Mouse (Mus musculus) forebrain, embryonic 11.5 days (tissue): ENCODE measurements around the gene Pdilt. TPM values are rescaled to one million over a fixed set of nuclear protein-coding genes. Genes with fewer than 3 reads are reported as not detected.
A peak's percentile ranks its signal among the peaks of the same experiment; 100 is the strongest.

Source experiments
- ATAC-seq: fragments of 200-750 bp; cut with Nextera tagmentation; replicated peaks from 2 replicates; pipeline ENCODE4 v1.8.0; 2017; ENCODE audit warnings: moderate TSS enrichment; ENCODE audit not compliant: low FRiP score
- DNase-seq: peaks from one replicate; pipeline ENCODE4 v3.0.0-alpha.2; 2017; ENCODE audit warnings: low spot score
- H3K27ac ChIP-seq: fragments of 300-500 bp; sonication (generic); 2 replicates; pipeline ENCODE4 v1.5.1; 2014; ENCODE audit warnings: low read depth, low read length
- H3K27me3 ChIP-seq: fragments of 300-500 bp; sonication (generic); 2 replicates; pipeline ENCODE4 v1.6.1; 2014; ENCODE audit warnings: mild to moderate bottlenecking, low read length, mixed read lengths; ENCODE audit not compliant: control insufficient read depth, insufficient read depth
- H3K36me3 ChIP-seq: fragments of 300-500 bp; sonication (generic); 2 replicates; pipeline ENCODE4 v1.6.1; 2014; ENCODE audit warnings: mild to moderate bottlenecking, low read length, moderate library complexity, mixed read lengths; ENCODE audit not compliant: control insufficient read depth, insufficient read depth
- H3K4me1 ChIP-seq: fragments of 300-500 bp; sonication (generic); replicated peaks from 2 replicates; pipeline ENCODE4 v1.6.1; 2014; ENCODE audit warnings: low read length, mixed read lengths; ENCODE audit not compliant: control insufficient read depth, insufficient read depth
- H3K4me2 ChIP-seq: fragments of 300-500 bp; sonication (generic); 2 replicates; pipeline ENCODE4 v1.6.1; 2014; ENCODE audit warnings: low read depth, mild to moderate bottlenecking, low read length, moderate library complexity, mixed read lengths; ENCODE audit not compliant: severe bottlenecking
- H3K4me3 ChIP-seq: fragments of 300-500 bp; sonication (generic); 2 replicates; pipeline ENCODE4 v1.5.1; 2014; ENCODE audit warnings: low read depth, low read length
- H3K9ac ChIP-seq: fragments of 300-500 bp; sonication (generic); 2 replicates; pipeline ENCODE4 v1.6.1; 2014; ENCODE audit warnings: low read length
- H3K9me3 ChIP-seq: fragments of 300-500 bp; sonication (generic); 2 replicates; pipeline ENCODE4 v1.6.1; 2016; ENCODE audit warnings: low read length, mixed read lengths; ENCODE audit not compliant: control insufficient read depth
- WGBS: fragments of 180-500 bp; shearing (Covaris S2); extraction: QIAGEN DNeasy Blood & Tissue Kit; methylation state at CpG from one replicate; pipeline ENCODE4 v1.1.7; 2014; 5-methylcytosine and 5-hydroxymethylcytosine counted together
- polyA plus RNA-seq: library from polyadenylated mRNA; unstranded; fragments of >200 nt; fragmentation: Nextera tagmentation; extraction: Ambion mirVana; gene quantifications from 2 replicates; pipeline ENCODE4 v1.2.1, GENCODE M21; 2014

Gene Pdilt
- polyA plus RNA-seq, 1 experiment from 2014 or later: not detected

GRCm38 (mm10) chr7:119521816-119522215 lies 1.5 kb downstream of the Pdilt start:
- ATAC-seq (no peak), DNase-seq (no peak)
- H3K9me3 ChIP-seq: no peaks in the 10 kb centered on the region
- no peaks in the 10 kb centered on the region; the same call in 1 of the 2 replicates for H3K4me1 ChIP-seq
- no peak overlapping the region for H3K4me2 ChIP-seq
- H3K27ac ChIP-seq: no peak overlapping the region
- no peak overlapping the region for H3K9ac ChIP-seq
- H3K27me3 ChIP-seq: no peaks in the 10 kb centered on the region
- 90% methylated on average over 3 of the region's 3 CpGs for WGBS
- no peaks in the 10 kb centered on the region for H3K36me3 ChIP-seq
- no peak overlapping the region for H3K4me3 ChIP-seq

GRCm38 (mm10) chr7:119519654-119520053 lies 3.6 kb downstream of the Pdilt start:
- Histone ChIP-seq H3K36me3 (no peaks in the 10 kb centered on the region), H3K27me3 (no peaks in the 10 kb centered on the region), H3K4me3 (no peak overlapping the region), H3K27ac (no peak overlapping the region), H3K9ac (no peak overlapping the region), H3K9me3 (no peaks in the 10 kb centered on the region), H3K4me1 (no peaks in the 10 kb centered on the region), H3K4me2 (no peak overlapping the region)
- ATAC-seq (peak; percentile 63; the same call in 1 of the 2 replicates), DNase-seq (peak; percentile 81)
- 53% methylated on average over 5 of the region's 5 CpGs for WGBS

DNA sequence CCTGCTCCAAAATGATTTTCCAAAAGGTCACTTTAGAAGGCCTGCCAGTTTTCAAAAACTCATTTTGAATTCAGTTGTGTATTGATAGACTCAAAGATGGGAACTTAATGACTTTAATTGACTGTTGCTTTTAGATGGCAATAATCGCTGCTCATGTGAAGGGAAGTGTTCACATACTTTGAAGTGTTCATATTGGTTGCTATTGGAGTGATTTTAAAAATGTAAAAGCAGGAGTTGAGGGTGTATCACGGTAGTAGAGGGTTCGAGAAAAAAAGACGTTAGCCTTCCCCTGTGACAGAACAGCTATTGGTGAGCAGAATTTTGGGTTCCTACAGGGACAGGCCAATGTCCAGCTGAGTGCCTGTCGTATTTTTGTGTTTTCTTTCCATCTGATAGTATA lies 4.1 kb downstream of the Pdilt start, which contains the start of gene Acsm5:
Gene Acsm5, plus strand, starts transcription at position 301 of the 400 bp plus-strand sequence.
- H3K9me3 ChIP-seq: no peaks in the 10 kb centered on the region
- no peaks in the 10 kb centered on the region for H3K4me1 ChIP-seq
- no peak within 1 kb of the TSS for H3K4me2 ChIP-seq
- ATAC-seq (no peak), DNase-seq (no peak)
- H3K36me3 ChIP-seq: no peaks in the 10 kb centered on the region
- no peak within 1 kb of the TSS for H3K27ac ChIP-seq
- no peak within 1 kb of the TSS for H3K4me3 ChIP-seq
- no peak within 1 kb of the TSS for H3K9ac ChIP-seq
- WGBS: 77% methylated on average over 5 of the region's 5 CpGs
- H3K27me3 ChIP-seq: no peaks in the 10 kb centered on the region

GRCm38 (mm10) chr7:119516272-119516558 lies 7.1 kb downstream of the Pdilt start:
- ATAC-seq: no peak
- no peak overlapping the region for H3K4me3 ChIP-seq
- H3K27me3 ChIP-seq: no peaks in the 10 kb centered on the region
- H3K4me1 ChIP-seq: no peaks in the 10 kb centered on the region
- H3K36me3 ChIP-seq: no peaks in the 10 kb centered on the region
- H3K9me3 ChIP-seq: no peaks in the 10 kb centered on the region
- 86% methylated on average over 7 of the region's 7 CpGs for WGBS
- no peak overlapping the region for H3K9ac ChIP-seq
- no peak overlapping the region for H3K4me2 ChIP-seq
- H3K27ac ChIP-seq: no peak overlapping the region
- DNase-seq: no peak

DNA sequence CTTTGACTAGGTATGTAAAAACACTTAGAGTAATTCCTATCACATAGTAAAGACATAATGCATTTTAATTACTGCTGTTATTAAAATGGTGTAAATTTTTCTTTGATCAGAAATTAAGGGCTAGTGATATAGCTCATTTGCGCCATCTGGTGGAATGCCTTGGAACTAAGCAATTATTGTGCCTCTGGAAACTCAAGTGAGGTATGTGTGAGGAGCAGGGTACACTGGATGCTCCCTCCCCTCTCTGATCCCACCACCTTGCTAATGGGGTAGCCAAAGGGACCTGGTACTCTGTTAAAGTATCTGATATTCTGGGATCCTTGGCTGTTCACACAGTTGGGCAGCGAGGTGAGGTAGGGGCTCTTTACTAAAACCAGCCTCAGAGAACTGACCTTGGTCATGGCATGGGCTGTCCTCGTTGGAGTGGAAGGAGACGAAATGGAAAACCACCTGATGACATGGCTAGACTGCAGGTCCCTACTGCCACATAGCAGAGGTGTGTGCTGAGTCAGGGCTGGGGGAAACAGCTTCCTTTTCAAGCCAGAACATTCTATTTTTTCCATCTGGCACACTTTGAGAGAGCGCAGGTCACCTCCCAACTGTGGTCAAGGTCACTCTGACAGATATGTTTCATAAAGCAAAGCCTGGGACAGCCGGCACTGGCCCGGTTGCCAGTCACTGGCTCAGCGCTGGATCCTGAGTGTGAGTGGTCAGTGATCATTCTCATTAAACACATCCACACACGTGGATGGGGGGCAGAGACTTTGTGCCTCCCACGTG lies 7.6 kb downstream of the Pdilt start:
- H3K36me3 ChIP-seq: no peaks in the 10 kb centered on the region
- ATAC-seq (peak; percentile 59; the same call in 1 of the 2 replicates), DNase-seq (peak; percentile 70)
- H3K27me3 ChIP-seq: no peaks in the 10 kb centered on the region
- no peak overlapping the region for H3K9ac ChIP-seq
- no peak overlapping the region for H3K4me3 ChIP-seq
- WGBS: 69% methylated on average over 10 of the region's 10 CpGs
- H3K4me2 ChIP-seq: no peak overlapping the region
- no peak overlapping the region for H3K27ac ChIP-seq
- H3K4me1 ChIP-seq: no peaks in the 10 kb centered on the region
- no peaks in the 10 kb centered on the region for H3K9me3 ChIP-seq

DNA sequence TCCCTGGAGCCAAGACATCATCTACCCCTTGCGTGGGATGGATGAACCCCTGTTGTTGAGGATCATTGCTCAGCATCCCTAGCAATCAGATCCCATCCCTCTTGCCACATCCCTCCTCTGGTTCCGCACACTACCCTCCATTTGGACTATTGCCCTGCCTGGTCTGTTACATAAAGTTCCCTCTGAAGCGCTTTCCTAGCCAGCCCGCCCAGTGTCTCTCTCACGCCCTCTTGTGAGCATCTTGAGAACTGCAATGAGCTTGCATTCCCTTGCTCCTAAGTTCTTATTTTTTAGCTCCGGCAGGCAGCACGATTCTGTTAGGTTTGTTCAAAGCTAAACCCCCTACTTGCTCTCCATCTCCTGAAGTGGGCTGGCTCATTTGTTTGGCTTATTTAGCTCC lies 10.2 kb downstream of the Pdilt start:
- H3K4me3 ChIP-seq: no peak overlapping the region
- H3K9ac ChIP-seq: no peak overlapping the region
- no peaks in the 10 kb centered on the region for H3K4me1 ChIP-seq
- no peaks in the 10 kb centered on the region for H3K36me3 ChIP-seq
- H3K9me3 ChIP-seq: no peaks in the 10 kb centered on the region
- no peaks in the 10 kb centered on the region for H3K27me3 ChIP-seq
- no peak overlapping the region for H3K27ac ChIP-seq
- 29% methylated on average over 7 of the region's 7 CpGs for WGBS
- DNase-seq (peak; percentile 72), ATAC-seq (no peak)
- no peak overlapping the region for H3K4me2 ChIP-seq

- no peak overlapping the region for H3K4me3 ChIP-seq
- no peaks in the 10 kb centered on the region for H3K27me3 ChIP-seq
- H3K9ac ChIP-seq: no peak overlapping the region
- WGBS: 95% methylated on average over 4 of the region's 4 CpGs
- H3K36me3 ChIP-seq: no peaks in the 10 kb centered on the region
- no peak overlapping the region for H3K4me2 ChIP-seq
- no peak for DNase-seq
- no peak overlapping the region for H3K27ac ChIP-seq
- H3K4me1 ChIP-seq: no peaks in the 10 kb centered on the region
- no peak for ATAC-seq
- no peaks in the 10 kb centered on the region for H3K9me3 ChIP-seq
Observed at GRCm38 (mm10) chr7:119511143-119511542, 12.1 kb downstream of the Pdilt start.

- ATAC-seq (no peak), DNase-seq (no peak)
- no peak overlapping the region for H3K9ac ChIP-seq
- H3K4me1 ChIP-seq: no peaks in the 10 kb centered on the region
- no peaks in the 10 kb centered on the region for H3K36me3 ChIP-seq
- no peaks in the 10 kb centered on the region for H3K27me3 ChIP-seq
- H3K27ac ChIP-seq: no peak overlapping the region
- H3K4me2 ChIP-seq: no peak overlapping the region
- 86% methylated on average over 4 of the region's 4 CpGs for WGBS
- no peak overlapping the region for H3K4me3 ChIP-seq
- no peaks in the 10 kb centered on the region for H3K9me3 ChIP-seq
Observed at GRCm38 (mm10) chr7:119490041-119490780, 33.1 kb downstream of the Pdilt start.
